Mouse (Mus musculus): ENCODE data around the gene Trpm8. TPM values are rescaled to one million over a fixed set of nuclear protein-coding genes. Genes with fewer than 3 reads are reported as not detected.
A peak's percentile ranks its signal among the peaks of the same experiment; 100 is the strongest.

The Trpm8 gene
- total RNA-seq, 4 experiments from 2014 or later, result 0.09 to 0.22 TPM; not detected in 2

DNA sequence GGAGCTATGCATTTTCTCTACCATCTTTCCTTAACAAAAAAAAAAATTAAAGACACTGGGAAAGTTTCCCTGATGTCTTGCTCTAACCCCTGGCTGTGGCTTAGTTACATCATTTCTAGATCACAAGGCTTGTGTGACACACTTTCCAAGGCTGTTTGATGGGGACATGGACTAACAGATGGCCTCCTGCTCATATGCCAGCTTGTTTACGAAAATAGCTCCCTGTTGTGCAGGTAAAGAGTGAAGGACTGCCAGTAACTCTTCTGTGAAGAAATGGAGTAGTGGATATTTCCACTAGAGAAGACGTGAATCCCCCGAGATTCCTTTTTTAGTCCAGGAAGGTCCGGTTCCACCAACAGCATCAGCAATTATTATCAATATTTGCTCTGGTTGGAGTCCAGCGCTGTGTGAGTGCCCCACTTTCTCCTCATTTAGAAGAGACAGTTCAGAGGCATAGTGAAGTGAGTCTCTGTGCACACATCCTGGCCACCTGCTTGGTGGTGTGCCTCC is 71.1 kb downstream of the Trpm8 start:
- no peak for DNase-seq (ENCODE audit: low spot score in 2 of 2)

- DNase-seq (ENCODE audit: low spot score in 2 of 2), result no peak
Measured at GRCm38 (mm10) chr1:88350761-88351160, 73.3 kb downstream of the Trpm8 start.

- DNase-seq (ENCODE audit: low spot score in 2 of 2), result no peak
Measured at GRCm38 (mm10) chr1:88355025-88355424, 77.6 kb downstream of the Trpm8 start.

DNA sequence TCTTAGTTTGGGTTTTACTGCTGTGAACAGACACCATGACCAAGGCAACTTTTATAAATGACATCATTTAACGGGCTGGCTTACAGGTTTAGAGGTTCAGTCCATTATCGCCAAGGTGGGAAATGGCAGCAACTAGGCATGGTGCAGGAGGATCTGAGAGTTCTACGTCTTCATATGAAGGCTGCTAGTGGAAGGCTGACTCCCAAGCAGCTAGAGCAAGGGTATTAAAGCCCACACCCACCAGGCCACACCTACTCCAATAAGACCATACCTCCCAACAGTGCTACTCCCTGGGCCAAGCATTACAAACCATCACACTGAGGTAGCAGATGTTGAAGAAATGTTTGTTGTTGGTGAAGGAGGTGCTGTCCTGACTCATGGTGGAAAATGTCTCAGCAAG is 78.2 kb downstream of the Trpm8 start:
- DNase-seq (ENCODE audit: low spot score in 2 of 2), result no peak

GRCm38 (mm10) chr1:88356616-88357015 is 79.2 kb downstream of the Trpm8 start:
- DNase-seq (ENCODE audit: low spot score in 2 of 2), result no peak

DNA sequence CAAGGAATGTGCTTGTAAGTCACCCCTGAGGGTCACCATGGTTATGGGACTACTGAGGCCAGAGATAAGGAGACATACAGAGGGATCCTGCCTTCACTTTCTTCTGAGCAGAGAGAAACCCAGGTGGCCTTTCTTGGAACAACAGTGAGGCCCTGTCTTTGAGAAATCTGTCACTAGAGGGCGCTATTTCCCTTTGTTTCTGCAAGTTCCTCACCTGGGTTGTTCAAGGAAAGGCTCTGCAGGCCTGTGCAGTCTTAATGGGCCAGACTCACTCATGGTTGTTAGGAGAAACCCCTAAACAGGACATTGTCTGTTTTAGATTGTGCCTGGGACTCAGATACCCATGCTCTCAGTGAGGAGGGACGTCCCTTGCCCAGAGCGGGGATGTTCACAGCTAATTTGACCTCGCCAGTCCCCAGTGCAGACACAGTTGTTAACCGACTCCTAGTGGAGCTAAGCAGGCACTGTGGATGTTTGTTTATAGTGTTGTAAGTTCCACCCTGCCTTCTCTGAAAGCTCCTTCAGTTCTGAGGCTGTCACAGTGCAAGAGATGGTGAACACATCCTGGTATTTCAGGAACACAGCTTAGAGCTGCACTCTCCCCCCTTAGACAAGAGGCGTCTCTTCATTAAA is 80.1 kb downstream of the Trpm8 start:
- peak; percentile 17 to 57 for DNase-seq (ENCODE audit: low spot score in 2 of 2)

DNA sequence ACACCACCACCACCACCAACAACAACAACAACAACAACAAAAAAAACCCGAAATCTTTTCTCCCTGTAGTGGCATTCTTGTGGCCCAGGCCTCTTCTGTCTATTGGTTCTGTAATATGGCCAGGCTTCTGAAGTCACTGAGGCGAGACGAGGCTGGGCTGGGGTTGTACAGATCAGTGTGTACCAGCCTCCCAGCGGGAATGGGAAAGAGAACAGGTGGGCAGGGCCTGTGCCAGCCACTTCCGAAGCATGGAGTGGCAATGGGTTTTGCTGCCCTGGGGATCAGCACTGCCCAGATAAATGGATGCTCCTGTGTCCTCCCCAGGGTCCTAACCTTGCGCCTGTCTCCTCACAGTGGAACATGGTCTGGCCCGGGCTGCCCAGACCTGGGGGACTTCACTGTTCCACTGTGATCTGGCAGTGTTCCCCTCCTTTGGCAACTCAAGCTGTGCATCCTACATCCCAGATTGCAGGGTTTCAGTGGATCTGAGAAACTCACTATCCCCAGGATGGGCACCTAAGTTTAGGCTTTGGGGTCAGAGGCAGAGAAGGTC is 80.7 kb downstream of the Trpm8 start:
- no peak for DNase-seq (ENCODE audit: low spot score in 2 of 2)

- DNase-seq (ENCODE audit: low spot score in 2 of 2), result no peak
Measured at GRCm38 (mm10) chr1:88361085-88361484, 83.6 kb downstream of the Trpm8 start.

DNA sequence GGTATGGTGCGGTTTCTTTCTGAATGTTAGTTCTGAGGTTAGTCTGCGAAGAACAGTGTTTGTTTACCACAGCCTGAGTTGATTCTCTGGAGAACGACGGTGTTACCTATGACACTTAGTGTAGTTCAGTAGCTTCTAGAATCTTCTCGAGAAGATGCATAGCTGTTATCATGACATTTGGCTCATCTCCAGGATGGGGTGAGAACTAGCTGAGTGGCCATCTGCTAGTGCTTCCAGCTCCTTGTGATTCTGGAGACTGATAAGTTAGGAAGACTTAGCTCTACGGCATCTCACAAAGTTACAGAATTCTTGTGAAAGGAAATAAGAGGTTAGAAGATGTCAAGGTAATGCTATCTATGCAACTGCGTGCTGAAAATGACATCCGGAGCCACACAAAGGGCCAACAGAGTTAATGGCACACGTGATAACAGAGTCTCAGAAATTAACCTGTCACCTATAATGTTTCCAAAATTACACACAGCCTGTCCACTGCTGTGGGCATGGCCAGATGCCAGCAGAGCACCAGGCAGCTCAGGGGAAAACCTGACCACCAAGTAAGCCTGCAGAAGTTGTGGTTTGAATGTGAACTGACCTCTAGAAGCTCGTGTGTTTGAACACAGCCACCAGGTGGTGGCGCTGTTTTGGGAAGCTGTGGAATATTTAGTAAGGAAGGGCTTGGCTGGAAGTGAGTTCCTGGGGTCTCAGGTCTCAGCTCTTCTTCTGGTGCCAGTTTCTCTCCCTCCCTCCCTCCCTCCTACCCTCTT is 89.6 kb downstream of the Trpm8 start:
- no peak for DNase-seq (ENCODE audit: low spot score in 2 of 2)

DNA sequence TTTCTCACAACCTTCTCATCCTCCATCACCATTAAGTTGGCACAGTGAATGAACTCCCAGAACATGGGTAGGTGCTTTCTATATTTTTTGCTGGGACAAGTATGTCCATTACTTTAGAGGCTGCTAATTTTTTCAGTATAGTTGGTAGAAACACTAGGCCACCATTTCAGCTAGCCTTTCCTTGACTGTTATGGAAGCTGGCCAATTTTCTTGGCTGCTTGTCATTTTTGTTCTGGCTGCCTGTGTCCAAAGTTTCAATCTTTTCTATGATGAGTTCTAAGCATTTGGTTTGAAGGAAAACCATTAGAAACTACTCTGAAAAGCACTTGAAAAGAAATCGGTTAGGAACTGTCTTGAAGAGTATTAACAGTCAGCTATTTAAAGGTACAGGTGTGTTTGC is 101.0 kb downstream of the Trpm8 start:
- DNase-seq (ENCODE audit: low spot score in 2 of 2), result no peak

- DNase-seq (ENCODE audit: low spot score in 2 of 2), result no peak
Measured at GRCm38 (mm10) chr1:88391632-88392031, 114.2 kb downstream of the Trpm8 start.

DNA sequence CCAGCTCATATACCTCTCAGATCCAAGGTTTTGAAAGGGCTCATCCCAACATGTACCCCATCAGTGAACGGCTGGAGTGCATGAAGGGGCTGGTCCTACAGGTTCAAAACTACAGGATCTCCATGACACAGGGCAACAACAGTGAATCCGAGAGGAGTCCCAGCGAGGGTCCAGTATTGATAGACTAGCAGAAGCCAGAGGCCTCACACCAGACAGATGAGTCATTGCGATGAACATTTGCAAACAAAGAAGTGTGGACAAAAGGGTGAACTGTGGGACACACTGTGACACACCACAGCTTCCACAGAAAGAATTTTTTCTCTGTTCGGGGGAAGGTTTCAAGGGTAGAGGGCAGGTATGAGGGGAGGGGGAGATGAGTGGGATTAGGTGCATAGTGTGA is 115.9 kb downstream of the Trpm8 start:
- no peak for DNase-seq (ENCODE audit: low spot score in 2 of 2)

GRCm38 (mm10) chr1:88403378-88403777 is 125.9 kb downstream of the Trpm8 start:
- no peak for DNase-seq (ENCODE audit: low spot score in 2 of 2)

DNA sequence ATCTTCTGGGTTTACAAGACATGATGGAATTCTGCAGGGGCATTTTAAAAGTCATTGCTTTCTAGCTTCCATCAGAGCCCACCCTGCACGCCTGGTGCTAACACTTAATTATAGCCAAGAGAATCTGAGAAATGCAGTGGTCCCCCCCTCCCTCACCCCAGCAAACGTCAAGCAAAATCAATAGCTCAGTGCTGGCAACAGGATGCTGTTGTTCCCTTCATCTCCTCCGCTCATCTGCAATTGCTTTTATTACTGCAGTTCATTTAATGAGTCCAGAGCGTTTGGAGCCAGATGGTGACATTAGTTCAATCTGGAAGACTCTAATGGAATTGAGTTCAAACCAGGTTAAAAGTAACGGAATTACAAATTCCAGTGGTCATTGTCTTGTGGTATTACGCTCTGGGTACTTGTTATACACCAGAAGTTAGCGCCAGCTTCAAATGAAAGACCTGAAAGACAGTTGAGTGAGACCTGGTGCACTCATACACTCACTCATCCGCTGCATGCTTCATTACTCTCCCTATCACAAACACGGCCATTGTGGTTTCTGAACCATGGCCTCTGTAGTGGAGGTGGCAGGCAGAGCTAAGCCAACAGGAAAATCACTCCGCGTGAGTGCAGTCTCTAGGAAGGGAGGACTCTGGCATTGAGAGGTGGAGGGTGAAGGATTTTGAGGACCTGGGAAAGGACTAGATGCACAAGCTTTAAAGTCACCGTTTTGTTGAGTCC is 128.8 kb downstream of the Trpm8 start:
- DNase-seq (ENCODE audit: low spot score in 2 of 2), result no peak

GRCm38 (mm10) chr1:88406807-88407198 is 129.3 kb downstream of the Trpm8 start, which contains the start of gene Spp2:
Gene Spp2 (plus strand): TSS chr1:88406961.
- no peak for DNase-seq (ENCODE audit: low spot score in 2 of 2)

DNA sequence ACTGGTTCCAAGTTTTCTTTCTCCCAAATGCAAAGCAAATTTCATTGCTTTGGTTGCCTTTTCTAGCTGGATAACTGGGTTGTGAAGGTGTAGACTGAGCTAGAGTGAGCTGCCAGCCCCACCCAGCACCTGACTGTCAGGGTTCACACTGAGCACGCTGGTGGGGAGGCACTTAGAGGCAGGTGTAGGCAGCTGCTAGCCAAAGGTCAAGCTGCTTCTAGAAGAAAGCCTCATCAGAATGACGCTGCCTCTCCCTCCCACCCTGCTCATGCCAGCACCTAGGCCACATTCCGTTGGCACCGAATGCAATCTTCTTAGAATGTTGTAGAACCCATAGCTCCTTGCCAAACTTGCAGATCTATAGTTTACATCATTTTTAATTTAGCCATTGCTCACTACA is 130.9 kb downstream of the Trpm8 start:
- DNase-seq (ENCODE audit: low spot score in 2 of 2), result no peak

DNA sequence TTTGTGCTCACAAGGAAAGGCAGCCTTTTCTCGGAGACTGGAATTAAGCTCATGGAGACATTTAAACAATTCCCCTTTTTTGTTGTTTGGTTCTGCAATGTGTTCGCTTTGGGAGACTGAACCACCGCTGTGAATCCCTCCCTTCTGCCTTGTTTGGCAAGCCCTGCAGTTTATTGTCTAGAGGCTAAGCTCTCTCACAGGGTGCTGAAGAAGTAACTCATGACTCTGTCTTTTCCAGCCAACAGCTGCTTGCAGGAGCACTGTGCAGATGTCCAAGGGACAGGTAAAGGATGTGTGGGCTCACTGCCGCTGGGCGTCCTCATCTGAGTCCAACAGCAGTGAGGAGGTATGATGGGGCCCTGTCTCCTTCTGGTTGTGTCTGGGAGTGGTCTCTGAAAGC is 134.6 kb downstream of the Trpm8 start:
- DNase-seq (ENCODE audit: low spot score in 2 of 2), result peak in 1 of 2 experiments; percentile 4

GRCm38 (mm10) chr1:88418943-88419342 is 141.5 kb downstream of the Trpm8 start:
- no peak for DNase-seq (ENCODE audit: low spot score in 2 of 2)

DNA sequence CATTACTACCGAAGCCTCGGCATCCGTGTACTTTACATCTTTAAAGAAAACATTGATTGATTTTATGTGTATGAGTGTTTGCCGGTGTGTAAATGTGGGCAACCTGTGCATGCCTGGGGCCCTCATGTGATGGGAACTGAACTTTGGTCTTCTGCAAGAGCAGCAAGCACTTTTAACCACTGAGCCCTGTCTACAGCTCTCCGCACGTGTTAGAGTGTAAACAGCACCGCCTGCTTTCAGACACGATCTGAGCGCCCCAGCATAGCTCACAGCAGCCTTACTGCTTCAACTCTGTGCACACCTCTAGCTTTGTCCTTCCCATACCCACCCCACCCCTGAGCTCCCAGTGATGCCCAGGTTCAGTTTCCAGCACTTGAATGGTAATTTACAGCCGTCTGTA is 144.6 kb downstream of the Trpm8 start:
- DNase-seq (ENCODE audit: low spot score in 2 of 2), result no peak

DNA sequence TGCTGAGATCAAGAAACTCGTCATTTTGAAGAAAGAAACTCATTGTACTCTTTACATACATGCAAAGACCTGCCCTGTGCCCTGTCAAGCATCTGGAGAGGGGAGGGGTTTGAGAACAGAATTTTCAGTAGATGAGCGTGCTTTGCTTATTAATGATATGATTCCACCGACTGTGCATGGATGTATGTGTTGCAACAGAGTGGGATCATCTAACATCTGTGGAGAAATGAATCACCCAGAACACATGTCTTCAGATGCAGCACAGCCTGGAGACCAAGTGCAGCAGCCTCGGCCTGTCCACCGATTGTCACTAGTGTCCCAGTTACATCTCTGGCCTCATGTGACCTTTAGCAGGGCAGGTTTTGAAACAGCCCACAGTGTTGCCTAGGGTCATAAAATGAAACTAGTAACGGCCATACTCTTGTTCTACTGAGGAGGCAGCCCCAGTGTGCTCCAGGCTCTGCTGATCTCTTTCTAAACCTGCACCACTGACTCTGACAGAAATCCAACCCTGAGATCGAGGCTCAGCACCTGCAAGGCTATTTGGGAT is 145.5 kb downstream of the Trpm8 start:
- DNase-seq (ENCODE audit: low spot score in 2 of 2), result no peak

DNA sequence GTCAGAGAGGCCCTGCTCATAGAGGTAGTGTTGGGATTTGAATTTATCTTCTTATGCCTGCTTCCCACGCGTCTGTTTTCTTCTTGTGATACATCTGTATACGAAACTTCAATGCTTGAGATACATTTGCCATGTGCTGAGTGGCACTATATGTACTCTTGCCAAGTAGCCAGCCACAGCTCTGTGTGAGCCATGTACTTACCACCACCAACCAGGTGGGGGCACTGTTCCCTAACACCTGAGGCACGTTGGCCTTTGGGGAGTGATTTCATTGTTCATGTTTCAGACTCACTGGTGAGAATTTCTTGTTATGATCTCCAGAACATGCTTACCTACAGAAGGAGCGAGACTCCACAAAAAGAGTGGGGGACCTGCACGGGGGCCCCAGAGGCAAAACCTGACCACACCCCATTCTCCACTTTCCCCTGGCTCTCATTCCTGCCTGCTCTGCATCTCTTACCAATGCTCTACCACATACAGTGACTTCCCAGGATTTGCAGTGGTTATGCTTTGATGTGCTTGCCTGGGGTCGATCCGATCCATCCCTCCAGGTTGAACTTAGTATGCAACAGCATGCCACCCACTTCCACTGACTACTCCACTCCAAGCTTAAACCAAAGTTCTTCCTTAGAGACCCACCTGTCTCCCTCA is 147.3 kb downstream of the Trpm8 start:
- peak; percentile 33 to 72 for DNase-seq (ENCODE audit: low spot score in 2 of 2)

Measured in layer of hippocampus, adult 8-10 months (tissue).